Mouse (Mus musculus) intestine, embryonic 15.5 days (tissue): Measurements from ENCODE around the gene Clybl. TPM values are rescaled to one million over a fixed set of nuclear protein-coding genes. Genes with fewer than 3 reads are reported as not detected.
A peak's percentile ranks its signal among the peaks of the same experiment; 100 is the strongest.

Experiments used
- ATAC-seq: fragments of 200-750 bp; cut with Nextera tagmentation; 2 replicates; pipeline ENCODE4 v1.8.0; 2017; ENCODE audit warnings: moderate TSS enrichment, moderate library complexity
- H3K27ac ChIP-seq: fragments of 300-500 bp; sonication (generic); 2 replicates; pipeline ENCODE4 v1.5.1; 2015; ENCODE audit warnings: mild to moderate bottlenecking, inconsistent platforms
- H3K27me3 ChIP-seq: fragments of 300-500 bp; sonication (generic); replicated peaks from 2 replicates; pipeline ENCODE4 v1.6.1; 2015; ENCODE audit warnings: inconsistent platforms
- H3K36me3 ChIP-seq: fragments of 300-500 bp; sonication (generic); 2 replicates; pipeline ENCODE4 v1.6.1; 2015; ENCODE audit warnings: inconsistent platforms
- H3K4me1 ChIP-seq: fragments of 300-500 bp; sonication (generic); replicated peaks from 2 replicates; pipeline ENCODE4 v1.6.1; 2015; ENCODE audit warnings: inconsistent platforms
- H3K4me2 ChIP-seq: fragments of 300-500 bp; sonication (generic); replicated peaks from 2 replicates; pipeline ENCODE4 v1.6.1; 2015; ENCODE audit warnings: mild to moderate bottlenecking, inconsistent platforms
- H3K4me3 ChIP-seq: fragments of 300-500 bp; sonication (generic); replicated peaks from 2 replicates; pipeline ENCODE4 v1.5.1; 2015; ENCODE audit warnings: inconsistent platforms
- H3K9ac ChIP-seq: fragments of 300-500 bp; sonication (generic); 2 replicates; pipeline ENCODE4 v1.6.1; 2015; ENCODE audit warnings: inconsistent platforms
- H3K9me3 ChIP-seq: fragments of 300-500 bp; sonication (generic); 2 replicates; pipeline ENCODE4 v1.6.1; 2016; ENCODE audit warnings: inconsistent platforms
- WGBS: fragments of 180-500 bp; shearing (Covaris S2); methylation state at CpG from one replicate; pipeline ENCODE4 v1.1.7; 2015; 5-methylcytosine and 5-hydroxymethylcytosine counted together
- polyA plus RNA-seq: library from polyadenylated mRNA; unstranded; fragments of >200 nt; fragmentation: Nextera tagmentation; extraction: Ambion mirVana; gene quantifications from 2 replicates; pipeline ENCODE4 v1.2.1, GENCODE M21; 2015

Clybl gene
- polyA plus RNA-seq, 1 experiment from 2014 or later: 33.7 TPM

DNA sequence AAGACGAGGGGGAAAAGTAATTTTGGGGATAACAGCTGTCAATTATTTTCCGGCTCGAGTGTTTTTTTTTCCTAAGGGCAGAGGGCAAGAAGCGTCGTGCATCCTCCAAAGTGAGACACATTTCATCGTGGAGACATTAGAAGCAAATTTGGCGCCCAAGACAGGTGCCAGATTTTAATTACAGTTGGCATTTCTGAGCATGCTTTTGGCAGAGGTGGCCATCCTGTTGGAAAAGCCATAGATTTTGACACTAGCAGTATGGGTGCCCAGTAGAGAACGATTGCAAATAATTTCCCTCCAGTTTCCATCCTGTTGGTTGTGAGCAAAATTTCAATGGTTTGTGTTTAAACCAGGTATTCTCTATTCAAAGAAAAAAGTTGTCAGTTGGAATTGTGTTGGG is 32.1 kb downstream of the Clybl start:
- H3K27ac ChIP-seq: no peak overlapping the region
- 81% methylated on average over 8 of the region's 8 CpGs for whole genome bisulfite sequencing
- no peak overlapping the region for H3K4me2 ChIP-seq
- ATAC-seq: no peak
- no peaks in the 10 kb centered on the region for H3K9me3 ChIP-seq
- H3K4me3 ChIP-seq: no peak overlapping the region
- H3K36me3 ChIP-seq: no peaks in the 10 kb centered on the region
- no peak overlapping the region for H3K9ac ChIP-seq
- H3K27me3 ChIP-seq: no peaks in the 10 kb centered on the region
- H3K4me1 ChIP-seq: no peaks in the 10 kb centered on the region

DNA sequence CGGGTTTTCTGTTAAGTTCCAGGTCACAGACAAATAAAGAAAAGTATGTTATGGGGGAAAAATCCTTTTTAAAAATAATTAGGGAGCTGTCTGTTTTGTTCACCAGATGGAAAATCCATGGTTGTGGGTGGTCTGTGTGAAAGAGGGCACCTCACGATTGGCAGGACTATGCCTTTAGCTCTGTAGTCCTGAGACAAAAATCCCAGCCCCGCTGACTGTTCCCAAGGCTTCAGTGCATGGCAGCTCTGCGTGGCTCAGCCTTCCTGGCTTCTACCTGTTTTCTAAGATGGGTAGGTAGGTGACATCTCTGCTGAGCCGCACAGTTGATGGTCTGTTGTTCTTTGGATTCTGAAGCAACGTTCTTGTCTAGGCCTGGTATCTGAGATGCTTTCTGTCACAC is 32.6 kb downstream of the Clybl start:
- no peaks in the 10 kb centered on the region for H3K27me3 ChIP-seq
- no peak overlapping the region for H3K4me3 ChIP-seq
- H3K4me1 ChIP-seq: no peaks in the 10 kb centered on the region
- H3K36me3 ChIP-seq: no peaks in the 10 kb centered on the region
- no peak overlapping the region for H3K4me2 ChIP-seq
- H3K27ac ChIP-seq: no peak overlapping the region
- WGBS: 89% methylated on average over 6 of the region's 6 CpGs
- H3K9ac ChIP-seq: no peak overlapping the region
- no peak for ATAC-seq
- no peaks in the 10 kb centered on the region for H3K9me3 ChIP-seq

DNA sequence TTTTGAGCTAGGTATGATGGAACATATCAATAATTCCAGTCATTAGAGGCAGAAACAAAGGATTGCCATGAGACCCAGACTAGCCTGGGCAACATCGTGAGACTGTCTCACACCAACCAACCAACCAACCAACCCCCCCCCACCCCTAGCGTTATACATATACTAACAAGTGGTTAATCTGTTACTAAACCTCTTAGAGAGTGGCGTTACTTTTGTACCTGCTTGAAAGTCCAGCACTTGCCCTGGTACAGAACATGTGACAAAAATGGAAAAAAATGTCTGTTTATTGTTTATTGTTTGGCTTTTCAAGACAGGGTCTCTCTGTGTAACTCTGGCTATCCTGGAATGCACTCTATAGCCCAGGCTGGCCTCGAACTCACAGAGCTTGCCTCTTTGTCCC is 35.7 kb downstream of the Clybl start:
- H3K4me2 ChIP-seq: no peak overlapping the region
- H3K9ac ChIP-seq: no peak overlapping the region
- H3K9me3 ChIP-seq: no peaks in the 10 kb centered on the region
- no peak overlapping the region for H3K4me3 ChIP-seq
- H3K27ac ChIP-seq: no peak overlapping the region
- H3K27me3 ChIP-seq: no peaks in the 10 kb centered on the region
- ATAC-seq: no peak
- 83% methylated on average over 4 of the region's 4 CpGs for WGBS
- no peaks in the 10 kb centered on the region for H3K4me1 ChIP-seq
- no peaks in the 10 kb centered on the region for H3K36me3 ChIP-seq

DNA sequence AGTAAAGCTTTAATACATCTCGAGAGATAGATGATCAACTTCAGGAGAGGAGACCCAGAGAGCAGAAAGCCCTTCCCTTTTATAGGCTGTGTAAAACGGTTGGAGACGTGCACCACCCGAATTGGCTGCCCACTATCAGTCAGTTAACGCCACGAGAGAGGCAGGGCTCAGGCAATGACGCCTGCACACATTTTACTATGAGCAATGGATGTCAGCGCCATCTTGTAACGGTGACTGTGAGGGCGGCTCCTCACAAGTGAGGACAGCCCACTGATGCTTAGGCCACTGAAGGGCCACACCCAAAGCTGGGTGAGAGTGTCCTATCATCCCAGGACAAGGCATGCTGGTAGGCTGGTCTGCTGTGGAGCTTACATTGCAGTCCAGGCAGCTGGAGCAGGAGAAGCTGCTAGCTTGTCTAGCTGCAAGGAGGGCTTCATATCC is 41.5 kb downstream of the Clybl start:
- Histone ChIP-seq H3K36me3 (no peaks in the 10 kb centered on the region), H3K9me3 (no peaks in the 10 kb centered on the region), H3K27me3 (peaks cover 24% of the 10 kb centered on the region), H3K27ac (no peak overlapping the region), H3K9ac (no peak overlapping the region), H3K4me1 (no peaks in the 10 kb centered on the region), H3K4me3 (no peak overlapping the region), H3K4me2 (no peak overlapping the region; the same call in 1 of the 2 replicates)
- 71% methylated on average over 10 of the region's 10 CpGs for WGBS
- peak; percentile 25; the same call in 1 of the 2 replicates for ATAC-seq

DNA sequence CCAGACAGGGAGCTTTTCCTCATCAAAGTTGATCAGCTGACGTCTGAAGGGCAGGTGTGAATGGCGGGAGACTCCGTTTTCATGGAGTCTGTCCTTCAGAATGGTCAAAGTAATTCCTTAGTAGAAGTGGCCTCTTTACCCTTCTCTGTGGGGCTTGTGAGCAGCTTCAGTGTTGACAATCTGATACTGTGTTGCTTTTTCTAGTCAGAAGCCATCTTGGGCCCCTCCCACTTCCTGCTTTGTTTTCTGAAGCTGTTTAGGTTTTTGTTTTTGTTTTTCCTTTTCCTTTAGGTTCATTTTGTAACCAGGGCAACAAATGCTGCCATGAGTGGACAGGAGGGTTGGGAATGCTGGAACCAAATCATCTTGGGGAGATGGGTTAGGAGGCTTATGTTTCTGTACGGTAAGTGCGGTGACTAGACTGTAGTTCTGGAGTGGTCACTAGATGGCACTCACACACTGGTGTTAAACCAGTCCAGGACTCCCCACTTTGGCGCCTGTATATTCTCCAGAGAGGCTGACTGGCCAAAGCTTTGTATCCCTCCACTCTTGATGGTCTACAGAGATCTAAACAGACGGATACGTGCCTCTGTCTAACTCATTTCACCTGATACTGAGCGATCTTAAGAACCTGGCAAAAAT is 42.1 kb downstream of the Clybl start:
- peak; percentile 89 for ATAC-seq
- 23% methylated on average over 9 of the region's 9 CpGs for WGBS

DNA sequence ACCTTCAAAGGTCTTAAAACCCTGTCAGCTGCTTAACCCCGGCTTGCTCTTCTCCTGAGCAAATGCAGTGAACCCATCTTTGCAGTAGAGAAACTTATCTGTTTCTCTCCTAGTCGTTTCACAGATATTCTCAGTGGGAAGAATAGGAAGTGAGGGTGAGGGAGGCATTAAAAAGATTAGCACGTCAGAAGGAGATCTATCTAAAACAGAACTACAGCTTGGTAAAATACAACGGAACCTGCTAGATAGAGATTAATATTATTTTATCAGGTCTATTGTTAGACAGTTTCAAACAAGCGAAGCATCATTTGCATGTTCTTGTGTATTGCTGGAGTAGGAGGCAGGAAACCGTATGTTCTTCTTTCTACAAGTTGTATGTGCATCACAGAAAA is 42.6 kb downstream of the Clybl start:
- 58% methylated on average over 6 of the region's 6 CpGs for WGBS
- no peaks in the 10 kb centered on the region for H3K36me3 ChIP-seq
- no peaks in the 10 kb centered on the region for H3K9me3 ChIP-seq
- H3K27me3 ChIP-seq: peaks cover 28% of the 10 kb centered on the region
- no peak overlapping the region for H3K9ac ChIP-seq
- ATAC-seq: 0 out of 2 replicates have a peak, but pooled peaks have one; percentile 3
- no peak overlapping the region for H3K27ac ChIP-seq
- no peak overlapping the region for H3K4me3 ChIP-seq
- H3K4me1 ChIP-seq: no peaks in the 10 kb centered on the region
- no peak overlapping the region for H3K4me2 ChIP-seq

More for the DNA sequence above, 42.1 kb downstream of the Clybl start:
- Histone ChIP-seq H3K4me1 (no peaks in the 10 kb centered on the region), H3K4me3 (no peak overlapping the region), H3K27me3 (peaks cover 24% of the 10 kb centered on the region), H3K36me3 (no peaks in the 10 kb centered on the region), H3K9me3 (no peaks in the 10 kb centered on the region), H3K27ac (no peak overlapping the region), H3K4me2 (peak overlapping the region; percentile 46), H3K9ac (no peak overlapping the region)

DNA sequence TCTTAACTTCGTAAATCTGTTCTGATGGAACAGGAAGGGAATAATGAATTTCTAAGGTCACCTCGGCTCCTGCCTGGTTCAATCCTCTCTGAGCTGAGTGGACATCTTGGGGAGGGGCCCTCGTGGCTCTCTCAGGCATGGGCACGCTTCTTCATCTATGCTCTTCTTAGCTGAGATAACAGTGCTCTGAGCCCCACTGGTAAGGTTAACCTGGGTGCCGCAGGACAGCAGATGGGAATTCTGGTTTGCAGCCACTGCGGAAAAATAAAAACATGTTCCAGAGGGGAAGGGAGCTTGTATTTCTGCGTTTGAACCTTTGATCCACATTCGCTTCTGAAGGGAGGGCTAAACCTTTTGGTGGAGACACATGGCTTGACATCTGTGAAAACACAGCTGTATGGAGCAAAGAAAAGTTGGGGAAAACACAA is 43.0 kb downstream of the Clybl start:
- no peak overlapping the region for H3K9ac ChIP-seq
- WGBS: 65% methylated on average over 8 of the region's 8 CpGs
- no peaks in the 10 kb centered on the region for H3K36me3 ChIP-seq
- no peak overlapping the region for H3K4me3 ChIP-seq
- H3K27me3 ChIP-seq: peaks cover 31% of the 10 kb centered on the region
- no peaks in the 10 kb centered on the region for H3K4me1 ChIP-seq
- no peak overlapping the region for H3K27ac ChIP-seq
- no peak overlapping the region for H3K4me2 ChIP-seq
- H3K9me3 ChIP-seq: no peaks in the 10 kb centered on the region
- no peak for ATAC-seq

DNA sequence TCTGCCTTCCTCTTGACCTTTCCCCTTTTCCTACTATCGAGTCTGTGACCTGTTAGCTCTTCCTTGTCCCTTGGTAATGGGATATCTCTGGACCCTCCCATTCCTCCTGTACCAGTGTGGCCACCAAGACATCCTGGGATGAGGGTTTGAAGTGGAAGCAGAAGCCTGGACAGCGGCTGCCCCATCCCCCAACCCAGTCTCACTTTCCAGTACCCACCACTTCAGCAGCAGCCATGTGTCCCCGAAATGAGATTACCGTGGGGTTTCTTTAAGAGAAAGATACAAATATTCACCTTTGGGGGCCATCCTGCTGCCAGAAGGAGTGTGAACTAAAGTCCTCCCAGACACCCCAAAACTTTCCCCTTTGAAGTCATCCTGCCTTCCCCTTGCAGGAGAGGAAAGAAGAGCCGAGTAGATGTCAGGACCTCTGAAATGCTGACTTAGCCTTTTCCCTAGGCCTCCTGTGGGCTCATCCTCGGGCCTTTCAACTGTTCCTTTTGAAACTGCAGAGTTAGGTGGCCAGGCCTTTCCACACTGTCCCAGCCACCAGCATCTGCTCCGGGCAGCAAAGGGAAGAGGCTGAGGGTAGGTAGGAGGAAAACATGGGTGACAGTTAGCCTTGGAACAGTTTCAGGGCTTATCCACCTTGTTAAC is 44.1 kb downstream of the Clybl start:
- Histone ChIP-seq H3K9me3 (no peaks in the 10 kb centered on the region), H3K4me1 (no peaks in the 10 kb centered on the region), H3K36me3 (no peaks in the 10 kb centered on the region), H3K4me3 (no peak overlapping the region), H3K9ac (no peak overlapping the region), H3K27me3 (peaks cover 39% of the 10 kb centered on the region), H3K4me2 (no peak overlapping the region), H3K27ac (no peak overlapping the region)
- no peak for ATAC-seq
- 32% methylated on average over 7 of the region's 7 CpGs for WGBS

DNA sequence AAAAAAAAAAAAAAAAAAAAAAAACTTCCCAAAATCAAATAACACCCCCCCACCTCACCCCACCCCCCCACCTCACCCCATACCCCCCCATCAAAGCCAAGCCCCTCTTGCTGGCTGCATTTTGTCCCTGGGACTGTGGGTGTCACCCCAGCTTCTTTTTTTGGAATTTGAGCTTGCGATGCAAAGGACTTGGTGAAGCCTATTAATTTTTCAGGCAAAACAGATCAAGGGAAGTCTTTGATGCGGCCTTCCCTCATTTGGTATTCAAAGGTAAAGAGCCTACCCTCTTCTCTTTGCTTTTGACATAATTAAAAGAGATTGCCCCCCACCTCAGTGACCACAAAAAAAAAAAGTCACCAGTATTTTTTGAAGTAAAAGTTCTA is 44.6 kb downstream of the Clybl start:
- Histone ChIP-seq H3K27me3 (peaks cover 43% of the 10 kb centered on the region), H3K4me1 (no peaks in the 10 kb centered on the region), H3K36me3 (no peaks in the 10 kb centered on the region), H3K4me3 (no peak overlapping the region), H3K9me3 (no peaks in the 10 kb centered on the region), H3K9ac (no peak overlapping the region), H3K27ac (no peak overlapping the region), H3K4me2 (no peak overlapping the region)
- no peak for ATAC-seq
- WGBS: 75% methylated on average over 2 of the region's 2 CpGs

DNA sequence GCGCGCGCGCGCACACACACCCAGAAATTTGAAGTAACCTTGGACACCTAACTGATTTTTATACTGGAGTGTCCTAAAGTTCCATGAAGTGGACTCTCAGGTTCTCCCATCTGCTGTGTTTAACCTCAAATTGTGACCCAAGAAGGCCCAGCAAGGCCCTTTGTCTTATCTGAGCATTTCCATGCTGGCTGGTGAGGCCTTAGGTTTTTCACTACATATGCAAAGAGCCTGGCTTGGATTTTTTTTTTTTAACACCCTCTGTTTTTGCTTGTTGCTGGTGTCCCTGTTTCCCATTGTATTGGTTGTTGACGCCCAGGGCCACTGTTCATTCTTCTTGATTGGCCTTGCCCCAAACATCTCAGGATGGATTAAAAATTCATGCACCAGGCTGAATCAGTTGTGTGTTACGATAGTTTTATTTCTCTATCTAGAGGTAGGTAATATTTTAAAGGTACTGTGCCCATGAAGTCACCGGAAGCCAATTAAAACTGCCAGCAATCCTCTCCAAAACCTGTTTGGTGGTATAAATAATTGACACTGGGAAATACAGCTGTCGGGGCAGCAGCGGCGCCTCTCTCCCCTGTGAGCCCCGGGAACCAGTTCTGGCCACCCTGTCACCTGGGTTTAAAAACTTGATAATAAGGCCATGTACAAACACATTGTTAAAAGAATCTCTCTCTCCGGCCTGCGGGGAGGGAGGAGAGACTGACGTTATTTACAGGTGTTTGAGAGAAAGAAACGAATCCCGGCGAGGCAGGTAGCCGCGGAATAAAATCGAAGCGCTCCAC is 45.4 kb downstream of the Clybl start:
- Histone ChIP-seq H3K27me3 (peaks cover 43% of the 10 kb centered on the region), H3K27ac (no peak overlapping the region), H3K9me3 (no peaks in the 10 kb centered on the region), H3K36me3 (no peaks in the 10 kb centered on the region), H3K4me3 (no peak overlapping the region), H3K9ac (no peak overlapping the region), H3K4me2 (no peak overlapping the region), H3K4me1 (no peaks in the 10 kb centered on the region)
- no peak for ATAC-seq
- 59% methylated on average over 22 of the region's 22 CpGs for WGBS

DNA sequence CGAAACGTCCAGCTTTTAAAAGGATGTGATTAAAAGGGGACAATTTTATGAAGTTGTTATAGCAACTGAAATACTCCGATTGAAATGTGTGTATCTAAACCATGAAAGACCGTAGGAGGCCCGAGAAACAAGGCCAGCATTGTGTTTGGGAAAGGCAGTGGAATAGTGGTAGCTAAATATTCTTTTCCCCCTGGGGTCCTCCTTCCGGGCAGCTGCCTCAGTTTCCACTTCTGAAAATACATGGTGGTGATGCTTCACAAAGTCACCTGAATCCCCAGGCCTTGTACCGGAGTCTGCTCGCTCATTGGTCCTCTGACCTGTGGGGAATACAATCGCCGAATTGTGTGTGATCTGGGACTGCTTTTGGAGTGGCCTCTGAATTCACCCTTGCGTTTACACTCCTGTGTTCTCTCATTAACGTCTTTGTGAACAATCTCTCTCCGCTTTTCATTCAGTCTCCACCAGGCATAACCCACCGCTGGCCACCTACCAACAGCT is 46.0 kb downstream of the Clybl start:
- no peak for ATAC-seq
- peaks cover 43% of the 10 kb centered on the region for H3K27me3 ChIP-seq
- H3K9me3 ChIP-seq: no peaks in the 10 kb centered on the region
- H3K4me2 ChIP-seq: no peak overlapping the region
- WGBS: 52% methylated on average over 14 of the region's 14 CpGs
- H3K27ac ChIP-seq: no peak overlapping the region
- H3K4me3 ChIP-seq: no peak overlapping the region
- no peak overlapping the region for H3K9ac ChIP-seq
- no peaks in the 10 kb centered on the region for H3K4me1 ChIP-seq
- H3K36me3 ChIP-seq: no peaks in the 10 kb centered on the region

DNA sequence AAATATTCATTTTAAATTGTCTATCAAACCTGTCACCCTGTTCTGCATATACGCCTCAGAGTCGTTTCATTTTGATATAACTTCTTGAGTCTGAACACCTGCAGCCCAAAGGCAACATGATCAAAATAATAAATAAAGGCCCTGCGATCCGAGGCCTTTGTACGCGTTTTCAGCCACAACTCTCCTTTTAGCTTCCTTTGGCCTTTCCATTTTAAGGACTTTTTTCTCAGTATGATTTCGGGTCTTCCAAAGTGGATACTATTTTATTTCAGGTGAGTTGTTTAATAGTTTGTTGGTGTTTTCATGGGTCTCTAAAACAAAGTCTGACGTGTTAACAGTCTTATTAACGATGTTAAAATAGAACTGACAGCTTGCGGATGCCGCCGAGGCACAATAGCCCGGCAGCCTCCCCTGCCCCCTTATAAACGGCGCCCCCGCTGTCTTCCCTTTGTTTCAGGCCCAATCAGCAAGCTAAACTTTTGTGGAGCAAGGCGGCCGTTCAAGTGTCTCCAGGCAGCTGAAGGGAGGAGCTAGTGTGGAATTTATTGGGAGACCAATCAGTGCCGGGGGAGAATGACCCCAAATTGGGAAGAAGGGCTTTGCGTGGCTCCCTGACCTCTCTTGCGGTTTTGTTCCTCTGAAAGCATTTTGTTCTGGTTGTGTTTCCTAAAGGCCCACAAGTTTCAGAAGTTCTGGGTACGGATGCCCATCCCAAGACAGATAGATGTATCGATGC is 47.5 kb downstream of the Clybl start:
- Histone ChIP-seq H3K9ac (no peak overlapping the region), H3K27me3 (peaks cover 42% of the 10 kb centered on the region), H3K4me2 (no peak overlapping the region), H3K4me3 (no peak overlapping the region), H3K4me1 (no peaks in the 10 kb centered on the region), H3K9me3 (no peaks in the 10 kb centered on the region), H3K27ac (no peak overlapping the region), H3K36me3 (no peaks in the 10 kb centered on the region)
- WGBS: 29% methylated on average over 23 of the region's 23 CpGs
- ATAC-seq: no peak
